In the genomic region with DNA sequence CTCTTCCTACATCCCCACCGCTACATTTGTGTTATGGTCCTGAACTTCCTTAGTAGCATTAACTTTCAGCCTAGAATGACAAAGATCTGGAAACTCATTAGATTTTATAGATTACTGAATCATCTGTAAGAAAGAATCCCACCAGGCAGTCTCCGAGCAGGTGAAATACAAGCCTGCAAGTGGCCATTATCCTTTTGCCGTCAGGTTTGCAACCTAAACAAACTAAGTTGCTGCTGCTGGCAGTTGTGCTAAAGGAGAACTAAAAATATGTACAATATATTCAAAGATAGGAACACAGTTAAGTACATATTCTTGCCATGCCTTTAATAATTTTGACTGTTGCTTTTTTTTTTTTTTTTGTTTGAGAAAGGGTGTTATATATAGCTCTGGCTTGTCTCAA, we compare ENCODE assay signal across 32 mouse cellular contexts. TPM values are rescaled to one million over a fixed set of nuclear protein-coding genes. Genes with fewer than 3 reads are reported as not detected.
"Had no signal": no experiment of that assay in that cellular context is flagged by ENCODE, and none has a peak within 500 bp of the region (broad histone marks: within the 10 kb centered on the region; RNA-seq: fewer than 3 reads in every experiment).

No protein-coding gene starts in this region.

- H3K9me3 ChIP-seq: heart, embryonic 10.5 days; heart, embryonic 12.5 days; hindbrain, embryonic 10.5 days; hindbrain, embryonic 12.5 days; intestine, embryonic 15.5 days; limb, embryonic 13.5 days; limb, embryonic 15.5 days; liver, embryonic 12.5 days had no signal

- H3K36me3 ChIP-seq: heart, embryonic 10.5 days; heart, embryonic 12.5 days; hindbrain, embryonic 10.5 days; hindbrain, embryonic 12.5 days; intestine, embryonic 15.5 days; limb, embryonic 13.5 days; limb, embryonic 15.5 days had no signal

- H3K27me3 ChIP-seq: heart, embryonic 12.5 days; hindbrain, embryonic 12.5 days; intestine, embryonic 15.5 days; limb, embryonic 13.5 days; limb, embryonic 15.5 days; liver, embryonic 12.5 days had no signal

- H3K27ac ChIP-seq: gastrocnemius, adult 2 months; heart, embryonic 10.5 days; hindbrain, embryonic 10.5 days; hindbrain, embryonic 12.5 days; hindbrain, embryonic 14.5 days; intestine, embryonic 15.5 days; kidney, postnatal 0 days; layer of hippocampus, adult 2 months; limb, embryonic 13.5 days; limb, embryonic 15.5 days; liver, embryonic 12.5 days; liver, embryonic 14.5 days had no signal

- DNase-seq: gastrocnemius, adult 2 months; gastrocnemius, postnatal 10 days; gastrocnemius, postnatal 25 days; heart, postnatal 10 days; heart, postnatal 4 days; kidney, adult 18-20 months; kidney, adult 8-10 months; kidney, postnatal 14 days; kidney, postnatal 36 days; layer of hippocampus, adult 9-11 months; layer of hippocampus, postnatal 36 days; left cerebral cortex, postnatal 4 days had no signal

- H3K9ac ChIP-seq: heart, embryonic 12.5 days; hindbrain, embryonic 12.5 days; hindbrain, embryonic 14.5 days; intestine, embryonic 15.5 days; limb, embryonic 13.5 days; limb, embryonic 15.5 days; liver, embryonic 12.5 days; liver, embryonic 14.5 days had no signal

- H3K4me3 ChIP-seq: gastrocnemius, adult 2 months; heart, embryonic 10.5 days; heart, embryonic 12.5 days; hindbrain, embryonic 10.5 days; hindbrain, embryonic 12.5 days; intestine, embryonic 15.5 days; layer of hippocampus, adult 2 months; limb, embryonic 13.5 days; limb, embryonic 15.5 days; liver, embryonic 12.5 days had no signal

- H3K4me1 ChIP-seq: heart, embryonic 10.5 days; hindbrain, embryonic 10.5 days; hindbrain, embryonic 12.5 days; intestine, embryonic 15.5 days; limb, embryonic 13.5 days; limb, embryonic 15.5 days; liver, embryonic 12.5 days had no signal

RNA-seq across cellular contexts. Expression of gene Mlana, which starts 37.8 kb away (rescaled TPM):
- total RNA-seq: gastrocnemius, adult 2 months; gastrocnemius, postnatal 25 days; granulocyte monocyte progenitor cell, adult 5-6 weeks; left cerebral cortex, postnatal 25 days; left cerebral cortex, postnatal 4 days; liver, adult 2 months had no signal
- polyA plus RNA-seq: hindbrain, embryonic 12.5 days; hindbrain, embryonic 14.5 days; hindbrain, embryonic 16.5 days; inflammation-experienced regulatory T-cells, adult 6 months; intestine, embryonic 15.5 days; kidney, embryonic 14.5 days; kidney, postnatal 0 days; large intestine, adult 2 months; limb, embryonic 11.5 days; liver, adult 2 months; liver, embryonic 12.5 days; liver, embryonic 14.5 days had no signal
